Mouse (Mus musculus) layer of hippocampus, adult 18-20 months (tissue): ENCODE data around the gene Ptbp1. TPM values are rescaled to one million over a fixed set of nuclear protein-coding genes. Genes with fewer than 3 reads are reported as not detected.

Experiments used
- microRNA-seq, 2 experiments: library from miRNA; unstranded; fragments of <30 nt; microRNA quantifications; one replicate each; pipeline ENCODE4 v1.2.0; 2021
- total RNA-seq, 2 experiments: library from RNA; stranded (reverse); gene quantifications; 2 replicates each; pipeline ENCODE4 v1.2.3; 2021

The Ptbp1 gene
- total RNA-seq, 2 experiments from 2014 or later, result 48.8 to 58.4 TPM

Small RNAs within 50 kb of the gene (microRNA-seq; reads per million reads assigned to microRNA genes)
- gene Mir6910, result 0 reads per million in 2 experiments

Other genes with a start within 250 kb of the Ptbp1 start
- 10 to 100 TPM; 11.7 to 17.0 TPM for gene C2cd4c, start 240.4 kb upstream of the Ptbp1 start, total RNA-seq
- 10 to 100 TPM; 41.5 to 43.4 TPM for gene Shc2, start 216.5 kb upstream of the Ptbp1 start, total RNA-seq
- gene Odf3l2, start 208.7 kb upstream of the Ptbp1 start, total RNA-seq, result under 1 TPM in 1 of 2 experiments, not detected in 1; 0.59 TPM
- gene Madcam1, start 189.9 kb upstream of the Ptbp1 start, total RNA-seq, result not detected
- 10 to 100 TPM; 64.4 to 68.5 TPM for gene Tpgs1, start 185.1 kb upstream of the Ptbp1 start, total RNA-seq
- gene Cdc34, start 172.2 kb upstream of the Ptbp1 start, total RNA-seq, result 10 to 100 TPM; 65.4 to 74.2 TPM
- gene Gzmm, start 165.4 kb upstream of the Ptbp1 start, total RNA-seq, result 1 to 10 TPM; 3.3 to 3.6 TPM
- 100 to 1,000 TPM; 554 to 566 TPM for gene Bsg, start 149.9 kb upstream of the Ptbp1 start, total RNA-seq
- gene Hcn2, start 137.8 kb upstream of the Ptbp1 start, total RNA-seq, result 100 to 1,000 TPM; 134 TPM
- 10 to 100 TPM; 42.4 to 51.3 TPM for gene Polrmt, start 107.8 kb upstream of the Ptbp1 start, total RNA-seq
- 1 to 10 TPM; 1.5 to 2.2 TPM for gene Fgf22, start 99.4 kb upstream of the Ptbp1 start, total RNA-seq
- 10 to 100 TPM; 84.9 to 87.3 TPM for gene Rnf126, start 87.5 kb upstream of the Ptbp1 start, total RNA-seq
- gene Fstl3, start 77.2 kb upstream of the Ptbp1 start, total RNA-seq, result 1 to 10 TPM; 1.8 to 2.5 TPM
- gene Prss57, start 63.5 kb upstream of the Ptbp1 start, total RNA-seq, result under 1 TPM; 0.61 to 0.89 TPM
- gene Palm, start 60.9 kb upstream of the Ptbp1 start, total RNA-seq, result 100 to 1,000 TPM; 293 to 314 TPM
- 1 to 10 TPM in 1 of 2 experiments, under 1 TPM in 1; 0.54 to 1.3 TPM for gene Misp, start 33.4 kb upstream of the Ptbp1 start, total RNA-seq
- 1 to 10 TPM in 1 of 2 experiments, under 1 TPM in 1; 0.94 to 2.0 TPM for gene Prtn3, start 20.0 kb downstream of the Ptbp1 start, total RNA-seq
- 10 to 100 TPM; 30.6 to 34.4 TPM for gene Plppr3, start 20.2 kb downstream of the Ptbp1 start, total RNA-seq
- not detected for gene Elane, start 31.8 kb downstream of the Ptbp1 start, total RNA-seq
- not detected for gene Cfd, start 36.4 kb downstream of the Ptbp1 start, total RNA-seq
- 10 to 100 TPM; 53.8 to 55.2 TPM for gene Med16, start 54.5 kb downstream of the Ptbp1 start, total RNA-seq
- not detected for gene Gm26602, start 56.4 kb downstream of the Ptbp1 start, total RNA-seq
- 1 to 10 TPM; 6.7 to 7.8 TPM for gene Kiss1r, start 62.5 kb downstream of the Ptbp1 start, total RNA-seq
- 100 to 1,000 TPM; 366 to 401 TPM for gene R3hdm4, start 66.8 kb downstream of the Ptbp1 start, total RNA-seq
- gene Arid3a, start 72.6 kb downstream of the Ptbp1 start, total RNA-seq, result 1 to 10 TPM; 5.5 to 5.8 TPM
- gene Wdr18, start 105.7 kb downstream of the Ptbp1 start, total RNA-seq, result 10 to 100 TPM; 40.3 to 42.1 TPM
- gene Grin3b, start 116.3 kb downstream of the Ptbp1 start, total RNA-seq, result under 1 TPM in 1 of 2 experiments, not detected in 1; 0.15 TPM
- 100 to 1,000 TPM; 118 to 123 TPM for gene Tmem259, start 129.9 kb downstream of the Ptbp1 start, total RNA-seq
- 1 to 10 TPM; 3.6 to 5.2 TPM for gene Cnn2, start 134.2 kb downstream of the Ptbp1 start, total RNA-seq
- 10 to 100 TPM; 10.2 to 12.0 TPM for gene Abca7, start 142.1 kb downstream of the Ptbp1 start, total RNA-seq
- gene Arhgap45, start 162.2 kb downstream of the Ptbp1 start, total RNA-seq, result 1 to 10 TPM; 4.1 to 4.2 TPM
- 10 to 100 TPM; 88.2 to 93.9 TPM for gene Polr2e, start 185.4 kb downstream of the Ptbp1 start, total RNA-seq
- 100 to 1,000 TPM; 509 to 545 TPM for gene Gpx4, start 192.7 kb downstream of the Ptbp1 start, total RNA-seq